Mouse (Mus musculus) CH12.LX (cell line): ENCODE data around the gene Idh1.

Experiments used
- HCFC1 ChIP-seq: IDR thresholded peaks from 2 replicates; pipeline ENCODE4 v1.6.1; 2012; ENCODE audit warnings: low read depth, mild to moderate bottlenecking, inconsistent platforms, low read length, improper control_type of control experiment
- POLR2A ChIP-seq: IDR thresholded peaks from 2 replicates; pipeline ENCODE4 v1.6.1; 2011; ENCODE audit warnings: low read depth, mild to moderate bottlenecking, improper control_type of control experiment, low read length
- POLR2AphosphoS2 ChIP-seq: IDR thresholded peaks from 2 replicates; pipeline ENCODE4 v1.6.1; 2011; ENCODE audit warnings: low read depth, low read length, improper control_type of control experiment

DNA sequence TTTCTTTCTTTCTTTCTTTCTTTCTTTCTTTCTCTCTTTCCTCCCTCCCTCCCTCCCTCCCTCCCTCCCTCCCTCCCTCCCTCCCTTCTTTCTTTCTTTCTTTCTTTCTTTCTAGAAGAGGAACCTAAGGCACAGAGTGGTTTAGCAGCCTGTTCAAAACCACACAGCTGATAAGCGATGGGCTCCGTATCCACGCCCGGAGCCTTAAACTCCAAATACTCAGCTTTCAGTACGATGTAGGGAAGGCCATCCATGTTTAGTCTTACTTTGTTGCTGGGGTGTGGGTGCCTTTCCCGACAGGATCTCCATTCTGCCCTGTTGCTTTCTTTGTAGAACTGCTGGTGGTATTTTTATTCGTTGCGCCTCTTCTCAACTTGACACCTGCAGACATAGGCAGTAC, 77.1 kb downstream of the Idh1 start:
- TF ChIP-seq POLR2AphosphoS2 (no peak), HCFC1 (no peak), POLR2A (no peak)
